Mouse (Mus musculus): ENCODE results near the gene Nkx1-2. TPM values are rescaled to one million over a fixed set of nuclear protein-coding genes. Genes with fewer than 3 reads are reported as not detected.

The Nkx1-2 gene
- polyA plus RNA-seq, 1 experiment from 2014 or later, result not detected

Other genes starting within 250 kb of the Nkx1-2 start
- gene Oat, start 23.2 kb downstream of the Nkx1-2 start, polyA plus RNA-seq (2014; fragmentation: Nextera tagmentation; extraction: Ambion mirVana), result 191 and 202 TPM in 2 replicates
- gene Lhpp, start 11.0 kb upstream of the Nkx1-2 start, polyA plus RNA-seq (2014; fragmentation: Nextera tagmentation; extraction: Ambion mirVana), result 29.7 and 35.0 TPM in 2 replicates
- gene Fam53b, start 214.2 kb upstream of the Nkx1-2 start, polyA plus RNA-seq (2014; fragmentation: Nextera tagmentation; extraction: Ambion mirVana), result 15.4 and 15.6 TPM in 2 replicates

All from heart, embryonic 14.5 days (tissue).